8 mouse cellular contexts compared by ENCODE assay signal in the genomic region with DNA sequence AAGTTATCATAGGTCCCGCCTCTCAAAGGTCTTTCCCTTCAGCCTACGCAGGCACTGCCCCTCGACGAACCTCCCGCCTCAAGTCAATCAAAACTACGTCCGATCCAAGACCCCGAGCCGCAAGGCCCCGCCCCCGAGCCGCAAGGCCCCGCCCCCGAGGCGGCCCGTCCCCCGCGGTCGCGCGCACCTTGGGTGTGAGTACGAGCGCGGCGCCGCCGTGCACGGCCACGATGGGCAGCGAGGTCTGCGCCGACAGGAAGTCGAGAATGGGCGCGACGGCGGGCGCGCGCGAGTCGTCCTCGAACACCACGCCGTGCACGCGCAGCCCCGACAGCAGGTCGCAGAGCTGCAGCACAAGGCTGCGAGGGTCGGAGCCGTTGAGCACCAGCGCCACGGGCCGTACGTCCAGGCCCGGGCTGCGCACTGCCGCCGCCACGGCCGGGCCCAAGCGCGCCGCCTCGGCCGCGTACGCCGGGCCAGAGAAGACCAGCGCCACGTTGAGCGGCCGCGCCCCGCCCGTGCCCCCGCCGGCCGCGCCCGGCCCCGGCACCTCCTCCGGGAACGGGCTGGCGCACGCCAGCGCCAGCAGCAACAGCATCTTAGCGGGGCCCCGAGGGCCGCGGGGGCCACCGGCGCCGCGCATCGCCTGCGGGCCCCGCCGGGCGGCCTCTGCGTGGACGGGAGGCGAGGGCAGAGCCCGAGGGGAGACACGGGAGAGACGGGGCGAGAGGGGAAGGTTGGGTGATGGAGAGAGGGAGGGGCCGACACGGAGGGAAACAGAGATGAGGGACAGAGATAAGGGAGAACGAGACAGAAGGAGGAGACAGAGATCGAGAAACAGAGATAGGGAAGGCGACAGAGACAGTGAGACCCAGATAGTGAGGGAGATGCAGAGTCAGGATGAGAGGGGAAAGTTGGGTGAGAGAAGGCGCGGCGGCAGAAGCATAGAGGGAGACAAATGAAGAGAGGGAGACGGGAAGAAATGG. TPM values are rescaled to one million over a fixed set of nuclear protein-coding genes. Genes with fewer than 3 reads are reported as not detected.
DNase-seq lines count a peak whose midpoint lies in the region; ATAC-seq lines count a peak whose summit lies in the region.

No protein-coding gene starts in this region.

- DNase-seq in ZHBTc4 (ENCODE audit: low read depth, low spot score): peak; percentile 99
- DNase-seq in cerebellum, postnatal 4 days (ENCODE audit: low spot score in 2 of 2): peak; percentile 87 to 96
- DNase-seq in gastrocnemius, postnatal 10 days: peak; percentile 95
- DNase-seq in induced T-regulatory cell, adult 2 months (ENCODE audit: low read depth): peak; percentile 92
- DNase-seq in left cerebral cortex, adult 8-10 months (ENCODE audit: low spot score in 2 of 2): peak; percentile 40 to 80
- DNase-seq in right cerebral cortex, adult 18-20 months: peak; percentile 80
- peak; percentile 80 for DNase-seq in urinary bladder, adult 2 months (ENCODE audit: low spot score)

- ATAC-seq in megakaryocyte, adult 5-6 weeks (ENCODE audit: poor library complexity, severe bottlenecking): peak; percentile 94

RNA-seq across cellular contexts. Expression of a gene that starts 6.4 kb away (rescaled TPM):
- total RNA-seq in gastrocnemius, postnatal 10 days (2021): 10 to 100 TPM; 73.5 to 74.7 TPM
- 10 to 100 TPM; 67.2 to 79.8 (median 74.9) TPM for total RNA-seq in left cerebral cortex, adult 8-10 months (2022)
- 144 and 148 TPM in 2 replicates for total RNA-seq in megakaryocyte, adult 5-6 weeks (2015)
- total RNA-seq in megakaryocyte, adult 5-6 weeks (2017): 70.0 and 72.5 TPM in 2 replicates
- polyA plus RNA-seq in urinary bladder, adult 2 months (2012; rRNA removed): 221 and 243 TPM in 2 replicates

RNA-seq across cellular contexts. Expression of a gene that starts 12.0 kb away (rescaled TPM):
- total RNA-seq in gastrocnemius, postnatal 10 days (2021): 1 to 10 TPM in 1 of 2 experiments, under 1 TPM in 1; 0.80 to 1.2 TPM
- total RNA-seq in left cerebral cortex, adult 8-10 months (2022): 10 to 100 TPM; 11.1 to 12.9 (median 11.8) TPM
- total RNA-seq in megakaryocyte, adult 5-6 weeks (2015): 0.14 and 0.16 TPM in 2 replicates
- total RNA-seq in megakaryocyte, adult 5-6 weeks (2017): 0.04 and 0.07 TPM in 2 replicates
- polyA plus RNA-seq in urinary bladder, adult 2 months (2012; rRNA removed): 1.6 and 2.4 TPM in 2 replicates

RNA-seq across cellular contexts. Expression of a gene that starts 30.3 kb away (rescaled TPM):
- total RNA-seq in gastrocnemius, postnatal 10 days (2021): under 1 TPM in 1 of 2 experiments, not detected in 1; 0.35 TPM
- total RNA-seq in left cerebral cortex, adult 8-10 months (2022): under 1 TPM in 1 of 4 experiments, not detected in 3; 0.98 TPM
- total RNA-seq in megakaryocyte, adult 5-6 weeks (2015): 1.2 and 1.4 TPM in 2 replicates
- total RNA-seq in megakaryocyte, adult 5-6 weeks (2017): not detected in 2 replicates
- 0.10 TPM in 1 of 2 replicates, not detected in the other for polyA plus RNA-seq in urinary bladder, adult 2 months (2012; rRNA removed)

RNA-seq across cellular contexts. Expression of a gene that starts 30.5 kb away (rescaled TPM):
- total RNA-seq in gastrocnemius, postnatal 10 days (2021): 10 to 100 TPM; 42.3 to 47.7 TPM
- total RNA-seq in left cerebral cortex, adult 8-10 months (2022): 10 to 100 TPM; 18.7 to 24.9 (median 22.7) TPM
- 1.9 and 8.0 TPM in 2 replicates for total RNA-seq in megakaryocyte, adult 5-6 weeks (2015)
- total RNA-seq in megakaryocyte, adult 5-6 weeks (2017): 5.8 TPM in 2 replicates
- polyA plus RNA-seq in urinary bladder, adult 2 months (2012; rRNA removed): 23.7 and 24.3 TPM in 2 replicates

RNA-seq across cellular contexts. Expression of a gene that starts 35.5 kb away (rescaled TPM):
- total RNA-seq in gastrocnemius, postnatal 10 days (2021): 10 to 100 TPM; 14.8 to 15.4 TPM
- total RNA-seq in left cerebral cortex, adult 8-10 months (2022): 10 to 100 TPM; 20.5 to 22.8 (median 21.6) TPM
- 3.5 and 6.5 TPM in 2 replicates for total RNA-seq in megakaryocyte, adult 5-6 weeks (2015)
- total RNA-seq in megakaryocyte, adult 5-6 weeks (2017): 2.6 and 3.9 TPM in 2 replicates
- polyA plus RNA-seq in urinary bladder, adult 2 months (2012; rRNA removed): 11.7 and 12.2 TPM in 2 replicates

Comparison
In these comparisons a context has a peak if more than half of its experiments do, and no peak if none do; other contexts are left out.
1. Peak in every context shown above with its lines: DNase-seq and ATAC-seq.
2. RNA of a gene that starts 12.0 kb away (total RNA-seq): 11.1 to 12.9 TPM in left cerebral cortex, adult 8-10 months; 0.80 to 1.2 TPM in gastrocnemius, postnatal 10 days and 0.04 to 0.16 TPM in megakaryocyte, adult 5-6 weeks; every median in the first group is over 4 times any median in the second.